Mouse (Mus musculus) G1E (cell line): Measurements from ENCODE around the gene Adamts13. TPM values are rescaled to one million over a fixed set of nuclear protein-coding genes. Genes with fewer than 3 reads are reported as not detected.
A peak's percentile ranks its signal among the peaks of the same experiment; 100 is the strongest.

ENCODE experiments used
- ATAC-seq: 2 replicates; pipeline ENCODE4 v1.8.0; 2016; ENCODE audit warnings: mild to moderate bottlenecking; ENCODE audit not compliant: insufficient number of reproducible peaks, poor library complexity, low FRiP score, severe bottlenecking; ENCODE audit errors: extremely low read depth
- DNase-seq: peaks from one replicate; pipeline ENCODE4 v3.0.0; 2012; ENCODE audit warnings: low spot score
- H3K27me3 ChIP-seq: 2 replicates; pipeline ENCODE4 v1.6.1; 2012; ENCODE audit warnings: mild to moderate bottlenecking, low read length, inconsistent platforms; ENCODE audit not compliant: insufficient read depth
- H3K36me3 ChIP-seq: replicated peaks from 2 replicates; pipeline ENCODE3; 2012; ENCODE audit warnings: mild to moderate bottlenecking, inconsistent platforms
- H3K4me1 ChIP-seq: 2 replicates; pipeline ENCODE4 v1.6.1; 2012; ENCODE audit warnings: low read depth, low read length, inconsistent platforms, mixed read lengths; ENCODE audit not compliant: insufficient read depth
- H3K4me3 ChIP-seq: 2 replicates; pipeline ENCODE4 v1.5.1; 2012; ENCODE audit warnings: low read depth, mild to moderate bottlenecking, inconsistent platforms, low read length, moderate library complexity, mixed read lengths
- H3K9me3 ChIP-seq: replicated peaks from 2 replicates; pipeline ENCODE4 v1.6.1; 2012; ENCODE audit warnings: inconsistent platforms
- CTCF ChIP-seq: IDR thresholded peaks from 2 replicates; pipeline ENCODE4 v1.5.1; 2012; ENCODE audit warnings: low read depth, low read length, inconsistent platforms, mixed read lengths
- GATA1 ChIP-seq: IDR thresholded peaks from 2 replicates; pipeline ENCODE4 v1.6.1; 2012; ENCODE audit warnings: borderline replicate concordance, low read length, inconsistent platforms, mixed read lengths
- GATA2 ChIP-seq: IDR thresholded peaks from 2 replicates; pipeline ENCODE4 v1.6.1; 2012; ENCODE audit warnings: low read depth, low read length, inconsistent platforms, borderline replicate concordance
- POLR2AphosphoS5 ChIP-seq: IDR thresholded peaks from 2 replicates; pipeline ENCODE4 v1.6.1; 2012; ENCODE audit warnings: low read depth, low read length, inconsistent platforms; ENCODE audit not compliant: insufficient replicate concordance
- TAL1 ChIP-seq: conservative IDR thresholded peaks from 2 replicates; pipeline ENCODE4 v1.6.1; 2012; ENCODE audit warnings: low read depth, low read length, inconsistent platforms, mixed read lengths
- polyA plus RNA-seq: library from polyadenylated mRNA; stranded (reverse); fragments of >175 nt; gene quantifications from 2 replicates; pipeline ENCODE4 v1.2.3, GENCODE M21; 2012
- total RNA-seq, 2 experiments: library from RNA; stranded (forward) in 1 of 2; stranded (reverse) in 1 of 2; fragments of 200-1000 nt in 1 of 2; fragments of >200 nt in 1 of 2; fragmentation: Nextera tagmentation in 1 of 2; gene quantifications; 2 replicates each; pipeline ENCODE4 v1.2.3; 2014 to 2017

Adamts13 gene
- total and polyA plus RNA-seq, 3 experiments: not detected

GRCm38 (mm10) chr2:26954735-26955395 is 18.4 kb upstream of the Adamts13 start:
- H3K4me1 ChIP-seq: peaks cover 11% of the 10 kb centered on the region; the same call in 1 of the 2 replicates
- DNase-seq: no peak
- no peaks in the 10 kb centered on the region for H3K9me3 ChIP-seq
- no peak for ATAC-seq
- peaks cover 95% of the 10 kb centered on the region for H3K36me3 ChIP-seq
- no peaks in the 10 kb centered on the region for H3K27me3 ChIP-seq
- no peak overlapping the region for H3K4me3 ChIP-seq
- TF ChIP-seq CTCF (no peak), POLR2AphosphoS5 (no peak), GATA2 (no peak), GATA1 (no peak), TAL1 (no peak)

GRCm38 (mm10) chr2:26956811-26957487 is 16.3 kb upstream of the Adamts13 start:
- H3K4me3 ChIP-seq: no peak overlapping the region
- H3K36me3 ChIP-seq: peaks cover 95% of the 10 kb centered on the region
- ATAC-seq: no peak
- H3K9me3 ChIP-seq: no peaks in the 10 kb centered on the region
- no peak for DNase-seq
- no peak for TF ChIP-seq GATA1
- no peak for TF ChIP-seq CTCF
- no peak for TF ChIP-seq GATA2
- peaks cover 27% of the 10 kb centered on the region for H3K4me1 ChIP-seq
- no peaks in the 10 kb centered on the region for H3K27me3 ChIP-seq

GRCm38 (mm10) chr2:26957488-26957859 is 15.7 kb upstream of the Adamts13 start:
- TF ChIP-seq GATA2 (no peak), GATA1 (no peak), POLR2AphosphoS5 (no peak), CTCF (no peak), TAL1 (no peak)
- H3K4me1 ChIP-seq: peaks cover 29% of the 10 kb centered on the region
- DNase-seq (no peak), ATAC-seq (no peak)
- H3K4me3 ChIP-seq: no peak overlapping the region
- no peaks in the 10 kb centered on the region for H3K9me3 ChIP-seq
- H3K36me3 ChIP-seq: peaks cover 94% of the 10 kb centered on the region
- H3K27me3 ChIP-seq: no peaks in the 10 kb centered on the region

- H3K4me1 ChIP-seq: peaks cover 41% of the 10 kb centered on the region
- DNase-seq: no peak
- no peaks in the 10 kb centered on the region for H3K9me3 ChIP-seq
- TF ChIP-seq CTCF (peak; percentile 16; the same call in 1 of the 2 replicates), POLR2AphosphoS5 (no peak)
- no peak for ATAC-seq
- H3K27me3 ChIP-seq: no peaks in the 10 kb centered on the region
- peaks cover 70% of the 10 kb centered on the region for H3K36me3 ChIP-seq
- H3K4me3 ChIP-seq: no peak overlapping the region
Observed at GRCm38 (mm10) chr2:26960756-26961155, 12.5 kb upstream of the Adamts13 start.

- Histone ChIP-seq H3K27me3 (no peaks in the 10 kb centered on the region), H3K4me1 (peaks cover 41% of the 10 kb centered on the region), H3K36me3 (peaks cover 37% of the 10 kb centered on the region), H3K4me3 (peak within 1 kb of the TSS; percentile 78), H3K9me3 (peaks cover 5% of the 10 kb centered on the region; the same call in 1 of the 2 replicates)
- DNase-seq: peak; percentile 89
- ATAC-seq: peak; percentile 69
- TF ChIP-seq POLR2AphosphoS5 (no peak), TAL1 (no peak), GATA2 (no peak), CTCF (no peak), GATA1 (no peak)
Observed at GRCm38 (mm10) chr2:26963923-26964723, 9.1 kb upstream of the Adamts13 start, which contains the start of gene Rexo4. Gene Rexo4 (minus strand): TSS chr2:26964386.

GRCm38 (mm10) chr2:26964724-26965370 is 8.4 kb upstream of the Adamts13 start:
- no peak for ATAC-seq
- no peak for DNase-seq
- Histone ChIP-seq H3K9me3 (peaks cover 5% of the 10 kb centered on the region; the same call in 1 of the 2 replicates), H3K4me1 (peaks cover 38% of the 10 kb centered on the region), H3K4me3 (peak overlapping the region; percentile 78), H3K36me3 (peaks cover 32% of the 10 kb centered on the region), H3K27me3 (peaks cover 2% of the 10 kb centered on the region)
- TF ChIP-seq CTCF: no peak
- no peak for TF ChIP-seq POLR2AphosphoS5
- TF ChIP-seq GATA2: no peak
- no peak for TF ChIP-seq GATA1
- TF ChIP-seq TAL1: no peak
